Mouse (Mus musculus): ENCODE measurements around the gene Slc19a1. TPM values are rescaled to one million over a fixed set of nuclear protein-coding genes. Genes with fewer than 3 reads are reported as not detected.

The Slc19a1 gene
- polyA plus RNA-seq, 1 experiment from 2014 or later: 60.0 TPM

DNA sequence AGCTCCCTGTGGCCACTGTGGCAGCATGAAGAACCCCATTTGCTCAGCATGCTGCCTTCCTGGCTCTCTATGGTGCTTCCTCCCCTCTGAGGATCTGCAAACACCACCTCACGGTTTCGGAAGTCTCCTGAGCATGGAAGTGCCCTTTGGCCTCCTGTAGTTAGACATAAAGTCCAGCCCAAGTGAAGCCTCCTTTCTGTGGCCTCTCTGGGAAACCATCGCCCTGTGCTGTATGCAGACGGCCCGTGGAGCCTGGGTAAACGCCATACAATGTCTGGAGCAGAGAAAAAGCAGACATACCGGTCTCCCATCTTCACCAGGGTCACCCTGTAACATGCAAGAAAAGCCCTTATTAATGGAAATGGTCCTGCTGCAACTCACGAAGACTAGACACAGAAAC, 46.9 kb downstream of the Slc19a1 start:
- ATAC-seq: peak; percentile 61
- no peak overlapping the region for H3K4me2 ChIP-seq (replicated peaks; ENCODE audit: low read depth)
- no peaks in the 10 kb centered on the region for H3K36me3 ChIP-seq (ENCODE audit: control insufficient read depth, insufficient read depth)
- 43% methylated on average over 8 of the region's 8 CpGs for WGBS
- H3K27me3 ChIP-seq (replicated peaks; ENCODE audit: control insufficient read depth, insufficient read depth, low read length): no peaks in the 10 kb centered on the region
- no peaks in the 10 kb centered on the region for H3K4me1 ChIP-seq (replicated peaks; ENCODE audit: control insufficient read depth, insufficient read depth, low read length)
- TF ChIP-seq CTCF (IDR thresholded peaks at IDR 0.05; ENCODE audit: low read depth): no peak
- no peak overlapping the region for H3K27ac ChIP-seq (ENCODE audit: low read depth, low read length)
- H3K9ac ChIP-seq (ENCODE audit: low read depth, low read length): no peak overlapping the region
- no peak overlapping the region for H3K4me3 ChIP-seq (ENCODE audit: low read depth, low read length)
- no peaks in the 10 kb centered on the region for H3K9me3 ChIP-seq (ENCODE audit: control insufficient read depth)

GRCm38 (mm10) chr10:77082453-77082852, 50.4 kb downstream of the Slc19a1 start:
- no peak overlapping the region for H3K27ac ChIP-seq (ENCODE audit: low read depth, low read length)
- no peak for ATAC-seq

DNA sequence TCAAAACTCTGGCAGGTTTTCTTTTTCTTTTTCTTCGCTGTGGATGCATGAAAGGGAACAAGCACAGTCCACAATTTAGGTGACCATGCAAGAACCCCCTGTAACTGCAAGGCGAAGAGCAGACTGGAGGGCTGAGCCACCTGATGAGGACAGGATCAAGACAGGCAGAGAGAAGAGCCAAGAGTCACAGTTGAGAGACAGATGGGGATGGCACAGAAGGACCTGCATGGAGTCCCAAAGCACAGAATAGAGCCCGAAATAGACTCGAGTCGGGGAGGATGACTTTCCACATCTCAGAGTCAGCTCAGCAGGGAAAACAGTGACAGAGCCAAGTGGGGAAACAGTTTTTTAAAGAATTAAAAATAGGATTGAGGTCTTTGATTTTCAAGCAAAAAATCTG, 50.9 kb downstream of the Slc19a1 start:
- Histone ChIP-seq H3K9me3 (ENCODE audit: control insufficient read depth) (no peaks in the 10 kb centered on the region), H3K4me3 (ENCODE audit: low read depth, low read length) (no peak overlapping the region), H3K4me2 (replicated peaks; ENCODE audit: low read depth) (no peak overlapping the region), H3K9ac (ENCODE audit: low read depth, low read length) (no peak overlapping the region), H3K4me1 (replicated peaks; ENCODE audit: control insufficient read depth, insufficient read depth, low read length) (no peaks in the 10 kb centered on the region), H3K36me3 (ENCODE audit: control insufficient read depth, insufficient read depth) (no peaks in the 10 kb centered on the region), H3K27ac (ENCODE audit: low read depth, low read length) (no peak overlapping the region), H3K27me3 (replicated peaks; ENCODE audit: control insufficient read depth, insufficient read depth, low read length) (no peaks in the 10 kb centered on the region)
- WGBS: 65% methylated on average over 5 of the region's 5 CpGs
- ATAC-seq: no peak
- no peak for TF ChIP-seq CTCF (IDR thresholded peaks at IDR 0.05; ENCODE audit: low read depth)

More at GRCm38 (mm10) chr10:77082453-77082852, 50.4 kb downstream of the Slc19a1 start:
- Histone ChIP-seq H3K4me2 (replicated peaks; ENCODE audit: low read depth) (no peak overlapping the region), H3K9ac (ENCODE audit: low read depth, low read length) (no peak overlapping the region), H3K4me3 (ENCODE audit: low read depth, low read length) (no peak overlapping the region), H3K36me3 (ENCODE audit: control insufficient read depth, insufficient read depth) (no peaks in the 10 kb centered on the region), H3K9me3 (ENCODE audit: control insufficient read depth) (no peaks in the 10 kb centered on the region), H3K4me1 (replicated peaks; ENCODE audit: control insufficient read depth, insufficient read depth, low read length) (no peaks in the 10 kb centered on the region), H3K27me3 (replicated peaks; ENCODE audit: control insufficient read depth, insufficient read depth, low read length) (no peaks in the 10 kb centered on the region)
- peak; percentile 99 for TF ChIP-seq CTCF (IDR thresholded peaks at IDR 0.05; ENCODE audit: low read depth)
- 13% methylated on average over 3 of the region's 3 CpGs for whole genome bisulfite sequencing

DNA sequence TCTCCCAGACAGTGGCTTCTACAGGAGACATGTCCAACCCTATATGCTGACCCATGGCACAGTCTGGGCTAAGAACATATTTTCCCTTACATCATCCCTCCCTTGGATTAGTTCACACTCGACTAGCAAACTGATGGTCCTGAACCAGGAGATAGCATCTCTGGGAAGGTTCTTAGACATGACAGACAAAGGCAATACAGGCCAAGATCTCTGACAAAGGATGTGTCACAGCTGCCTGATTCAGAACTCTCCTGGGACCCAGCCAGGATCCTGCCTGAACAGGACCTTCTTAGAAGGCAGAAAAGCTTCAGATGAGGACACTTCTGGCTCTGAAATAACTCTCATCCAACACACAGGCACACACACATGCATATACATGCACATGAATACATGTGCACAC, 52.5 kb downstream of the Slc19a1 start:
- H3K27ac ChIP-seq (ENCODE audit: low read depth, low read length): no peak overlapping the region
- H3K9me3 ChIP-seq (ENCODE audit: control insufficient read depth): no peaks in the 10 kb centered on the region
- TF ChIP-seq CTCF (IDR thresholded peaks at IDR 0.05; ENCODE audit: low read depth): no peak
- no peaks in the 10 kb centered on the region for H3K36me3 ChIP-seq (ENCODE audit: control insufficient read depth, insufficient read depth)
- H3K9ac ChIP-seq (ENCODE audit: low read depth, low read length): no peak overlapping the region
- ATAC-seq: no peak
- WGBS: 53% methylated on average over 1 of the region's 1 CpGs
- H3K4me1 ChIP-seq (replicated peaks; ENCODE audit: control insufficient read depth, insufficient read depth, low read length): 0 out of 2 replicates have a peak, but pooled peaks cover 3% of the 10 kb centered on the region
- H3K27me3 ChIP-seq (replicated peaks; ENCODE audit: control insufficient read depth, insufficient read depth, low read length): no peaks in the 10 kb centered on the region
- no peak overlapping the region for H3K4me2 ChIP-seq (replicated peaks; ENCODE audit: low read depth)
- no peak overlapping the region for H3K4me3 ChIP-seq (ENCODE audit: low read depth, low read length)

GRCm38 (mm10) chr10:77089336-77089735, 57.3 kb downstream of the Slc19a1 start:
- 52% methylated on average over 8 of the region's 8 CpGs for WGBS

GRCm38 (mm10) chr10:77090063-77090462, 58.0 kb downstream of the Slc19a1 start:
- Histone ChIP-seq H3K4me2 (replicated peaks; ENCODE audit: low read depth) (no peak overlapping the region), H3K27me3 (replicated peaks; ENCODE audit: control insufficient read depth, insufficient read depth, low read length) (no peaks in the 10 kb centered on the region), H3K36me3 (ENCODE audit: control insufficient read depth, insufficient read depth) (no peaks in the 10 kb centered on the region), H3K9ac (ENCODE audit: low read depth, low read length) (no peak overlapping the region), H3K27ac (ENCODE audit: low read depth, low read length) (no peak overlapping the region), H3K9me3 (ENCODE audit: control insufficient read depth) (no peaks in the 10 kb centered on the region), H3K4me3 (ENCODE audit: low read depth, low read length) (no peak overlapping the region), H3K4me1 (replicated peaks; ENCODE audit: control insufficient read depth, insufficient read depth, low read length) (0 out of 2 replicates have a peak, but pooled peaks cover 3% of the 10 kb centered on the region)
- no peak for TF ChIP-seq CTCF (IDR thresholded peaks at IDR 0.05; ENCODE audit: low read depth)
- no peak for ATAC-seq
- WGBS: 70% methylated on average over 5 of the region's 5 CpGs

More at GRCm38 (mm10) chr10:77089336-77089735, 57.3 kb downstream of the Slc19a1 start:
- no peaks in the 10 kb centered on the region for H3K9me3 ChIP-seq (ENCODE audit: control insufficient read depth)
- H3K9ac ChIP-seq (ENCODE audit: low read depth, low read length): no peak overlapping the region
- H3K36me3 ChIP-seq (ENCODE audit: control insufficient read depth, insufficient read depth): no peaks in the 10 kb centered on the region
- no peak for ATAC-seq
- no peak overlapping the region for H3K27ac ChIP-seq (ENCODE audit: low read depth, low read length)
- 0 out of 2 replicates have a peak, but pooled peaks cover 3% of the 10 kb centered on the region for H3K4me1 ChIP-seq (replicated peaks; ENCODE audit: control insufficient read depth, insufficient read depth, low read length)
- no peaks in the 10 kb centered on the region for H3K27me3 ChIP-seq (replicated peaks; ENCODE audit: control insufficient read depth, insufficient read depth, low read length)
- no peak for TF ChIP-seq CTCF (IDR thresholded peaks at IDR 0.05; ENCODE audit: low read depth)
- no peak overlapping the region for H3K4me2 ChIP-seq (replicated peaks; ENCODE audit: low read depth)
- no peak overlapping the region for H3K4me3 ChIP-seq (ENCODE audit: low read depth, low read length)

All from intestine, postnatal 0 days (tissue).